Mouse (Mus musculus) left cerebral cortex, postnatal 36 days (tissue): ENCODE measurements around the gene C4b. TPM values are rescaled to one million over a fixed set of nuclear protein-coding genes. Genes with fewer than 3 reads are reported as not detected.
"Not testable (repeated sequence)": the region's sequence is repeated elsewhere in the genome, so short reads cannot be mapped to it uniquely, and the experiment has no call there.

Experiments used
- DNase-seq, 2 experiments: peaks; one replicate each; pipeline ENCODE4 v3.0.0; 2021 to 2022; ENCODE audit warnings: low spot score in 2 of 2, mixed read lengths in 1 of 2
- intact Hi-C: fragments of 180-260 bp; cut with DNase I; formaldehyde crosslinking; loops from one replicate; pipeline ENCODE4 v1.15.1; 2025
- total RNA-seq, 2 experiments: library from RNA; stranded (reverse); gene quantifications; 2 replicates each; pipeline ENCODE4 v1.2.3; 2021

C4b gene
- total RNA-seq, 2 experiments from 2014 or later = 8.3 to 11.4 TPM

- intact Hi-C loops, DNase-seq: not testable (repeated sequence)
Measured at GRCm38 (mm10) chr17:34714181-34714907, 29.3 kb downstream of the C4b start.

DNA sequence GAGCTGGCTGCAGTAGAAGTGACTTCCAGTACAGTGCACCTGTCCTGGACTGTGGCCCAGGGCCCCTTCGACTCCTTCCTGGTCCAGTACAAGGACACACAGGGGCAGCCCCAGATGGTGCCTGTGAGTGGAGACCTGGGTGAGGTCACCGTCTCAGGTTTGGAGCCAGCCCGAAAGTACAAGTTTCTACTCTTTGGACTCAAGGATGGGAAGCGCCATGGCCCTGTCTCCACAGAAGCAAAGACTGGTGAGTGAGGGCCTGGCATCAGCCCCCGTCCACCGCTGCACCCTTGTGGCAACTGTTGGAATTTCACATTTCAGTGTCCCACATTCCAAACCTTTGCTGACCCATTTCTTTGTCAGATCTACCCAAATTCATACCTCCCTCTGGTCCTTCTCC lies 30.7 kb downstream of the C4b start:
- peak; percentile 62 to 66 for DNase-seq
- intact Hi-C loops = loop anchor here (2.0 kb wide), 1 partner anchor 58 kb away; no protein-coding TSS in a partner anchor

DNA sequence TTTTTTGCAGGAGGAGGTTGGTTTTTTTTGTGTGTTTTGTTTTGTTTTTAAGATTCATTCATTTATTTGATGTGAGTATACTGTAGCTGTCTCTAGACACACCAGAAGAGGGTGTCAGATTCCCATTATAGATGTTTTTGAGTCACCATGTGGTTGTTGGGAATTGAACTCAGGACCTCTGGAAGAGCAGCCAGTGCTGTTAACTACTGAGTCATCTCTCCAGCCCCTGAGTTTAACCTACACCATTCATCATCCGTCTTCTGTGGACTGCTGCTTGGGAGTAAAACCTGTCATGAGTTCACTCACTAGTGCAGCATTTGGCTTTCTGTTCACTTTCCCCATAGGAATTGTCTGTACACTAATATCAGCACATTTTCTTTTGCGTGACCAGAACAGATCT lies 37.2 kb downstream of the C4b start:
- intact Hi-C loops = loop anchor here (5.0 kb wide), 1 partner anchor 76 kb away; no protein-coding TSS in a partner anchor
- not testable (repeated sequence) for DNase-seq

DNA sequence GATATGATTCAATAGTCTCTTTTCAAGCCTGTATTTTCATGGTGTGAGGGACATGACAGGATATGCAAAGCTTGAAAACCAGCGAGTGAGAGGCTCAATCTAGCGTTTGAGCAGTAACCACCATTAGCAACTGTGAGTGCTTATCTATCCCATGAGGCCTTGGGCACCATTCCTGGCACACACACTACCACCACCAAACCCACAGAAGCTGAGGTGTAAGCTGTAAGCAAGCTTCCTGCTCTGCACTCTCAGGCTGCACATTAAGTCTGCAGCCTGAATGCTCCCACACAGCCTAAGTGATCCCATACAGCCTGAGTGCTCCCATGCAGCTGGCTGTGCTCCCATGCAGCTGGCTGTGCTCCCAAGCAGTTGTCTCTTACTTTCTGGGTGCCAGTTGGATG lies 43.0 kb downstream of the C4b start:
- DNase-seq = peak; percentile 25 to 47
- intact Hi-C loops = no loop called here

DNA sequence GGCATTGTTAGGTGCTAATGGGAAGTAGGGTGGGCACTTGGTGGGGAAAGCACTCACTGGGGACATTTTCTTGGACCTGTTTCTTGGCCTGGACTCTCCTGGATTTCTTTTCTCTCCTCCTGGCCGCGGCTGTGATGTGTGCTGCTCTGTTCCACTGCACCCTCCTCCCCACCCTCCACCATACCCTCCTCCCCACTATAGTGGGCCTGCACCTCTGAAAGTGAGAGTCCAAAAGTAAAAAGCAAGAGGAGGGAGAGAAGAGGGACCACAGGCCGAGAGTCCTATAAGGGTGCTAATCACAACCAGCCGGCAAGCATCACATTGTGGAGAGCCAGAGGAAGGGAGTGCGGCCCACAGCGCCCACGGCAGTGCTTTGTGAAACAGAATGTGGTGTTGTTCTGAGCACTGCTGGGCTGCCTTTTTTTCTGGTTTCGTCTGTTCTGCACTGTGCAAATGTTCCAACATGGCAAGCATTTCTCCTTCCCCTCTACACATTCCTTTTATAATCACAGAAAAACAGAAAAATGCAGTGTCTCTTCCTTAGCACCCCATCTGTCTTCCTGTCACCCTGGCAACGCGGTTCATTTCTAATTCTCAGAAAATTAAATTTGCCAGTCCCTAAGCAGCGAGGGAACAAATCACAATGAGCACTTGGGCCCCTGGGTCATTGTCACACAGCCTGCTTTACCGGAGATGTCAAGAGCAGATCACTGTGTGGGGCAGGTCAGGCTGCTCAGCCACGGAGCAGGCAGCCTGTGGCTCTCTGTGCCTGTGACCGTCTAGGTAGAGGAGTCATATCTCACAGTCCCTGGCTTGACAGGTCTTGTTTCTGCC lies 43.9 kb downstream of the C4b start:
- intact Hi-C loops = no loop called here
- DNase-seq = peak; percentile 70 to 79

- intact Hi-C loops = no loop called here
- DNase-seq = no peak
Measured at GRCm38 (mm10) chr17:34692906-34693305, 50.8 kb downstream of the C4b start.

DNA sequence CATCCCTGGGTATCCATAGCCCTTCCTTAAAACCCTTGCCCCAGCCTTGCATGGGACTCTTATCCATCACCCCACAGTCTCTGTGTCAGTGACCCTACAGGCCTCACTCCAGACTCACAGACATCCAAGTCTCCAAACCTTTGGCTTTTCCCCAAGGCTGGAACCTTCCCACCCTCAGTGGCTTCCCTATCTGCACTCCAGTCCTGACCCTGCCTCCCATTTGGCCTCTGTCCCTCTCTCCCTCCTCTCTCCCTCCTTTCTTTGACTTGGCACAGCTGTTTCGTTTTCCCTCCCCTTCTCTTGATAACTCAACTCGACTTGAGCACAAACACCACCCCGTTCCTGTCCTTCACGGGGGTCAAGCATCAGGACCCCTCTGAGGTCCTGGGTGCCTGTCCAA lies 53.2 kb downstream of the C4b start:
- no peak for DNase-seq
- intact Hi-C loops = no loop called here

DNA sequence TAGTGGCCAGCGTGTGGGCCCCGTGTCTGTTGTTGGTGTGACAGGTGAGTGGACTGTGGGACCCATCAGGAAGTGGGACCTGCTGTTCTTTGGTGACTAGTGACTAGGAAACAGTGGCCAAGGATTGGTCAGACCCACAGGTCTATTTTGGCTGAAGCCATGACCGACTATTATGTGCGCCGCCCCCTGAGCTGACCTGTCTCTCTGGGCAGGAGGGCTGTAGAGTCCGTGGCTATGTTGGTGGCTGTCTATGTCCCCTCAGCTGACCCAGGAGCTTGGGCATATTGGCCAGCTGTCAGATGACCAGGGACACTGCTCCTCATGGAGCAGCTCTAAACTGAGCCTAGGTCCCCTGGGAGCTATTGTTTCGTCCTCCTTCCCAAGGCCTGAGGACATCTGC lies 54.8 kb downstream of the C4b start:
- intact Hi-C loops = no loop called here
- no peak for DNase-seq

GRCm38 (mm10) chr17:34685120-34686110 lies 58.3 kb downstream of the C4b start:
- intact Hi-C loops = no loop called here
- no peak for DNase-seq

DNA sequence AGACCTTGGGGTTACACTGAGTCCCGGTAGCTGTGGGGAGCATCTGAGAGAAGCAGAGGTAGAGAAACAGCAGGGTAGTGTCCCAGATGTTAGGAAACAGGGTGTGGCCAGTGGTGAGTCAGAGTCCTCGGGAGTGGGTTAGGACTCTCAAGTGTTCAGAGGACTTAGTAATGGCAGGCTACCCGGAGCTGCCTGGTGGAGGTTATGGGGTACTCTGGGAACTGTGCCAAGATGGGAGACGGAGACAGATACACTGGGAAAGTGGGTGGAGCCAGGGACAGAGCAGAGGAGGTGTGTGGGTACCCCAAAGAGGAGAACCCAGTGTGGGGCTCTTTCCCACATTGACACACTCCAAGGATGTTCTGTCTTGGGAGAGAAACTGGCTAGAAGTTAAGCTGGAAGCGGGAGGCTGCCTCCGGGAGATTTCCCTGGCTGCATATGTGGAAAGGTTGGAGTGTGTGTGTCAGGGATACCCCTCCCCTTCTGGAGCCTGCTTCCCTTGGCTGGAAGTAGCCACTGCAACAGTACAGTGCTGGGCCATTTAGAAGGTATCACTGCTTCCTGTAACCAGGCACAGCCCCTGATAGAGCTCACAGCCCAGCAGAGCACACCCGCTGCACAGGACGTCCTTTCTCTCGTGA lies 59.3 kb downstream of the C4b start:
- DNase-seq = no peak
- intact Hi-C loops = no loop called here

- intact Hi-C loops = no loop called here
- DNase-seq = no peak
Measured at GRCm38 (mm10) chr17:34683686-34684220, 59.9 kb downstream of the C4b start.

- intact Hi-C loops = no loop called here
- no peak for DNase-seq
Measured at GRCm38 (mm10) chr17:34683179-34683578, 60.5 kb downstream of the C4b start.

- intact Hi-C loops = no loop called here
- DNase-seq = no peak
Measured at GRCm38 (mm10) chr17:34681881-34682536, 61.7 kb downstream of the C4b start.

- intact Hi-C loops = no loop called here
- no peak for DNase-seq
Measured at GRCm38 (mm10) chr17:34681132-34681571, 62.5 kb downstream of the C4b start.

- intact Hi-C loops = no loop called here
- DNase-seq = no peak
Measured at GRCm38 (mm10) chr17:34680621-34681020, 63.1 kb downstream of the C4b start.

GRCm38 (mm10) chr17:34680191-34680590 lies 63.5 kb downstream of the C4b start:
- intact Hi-C loops = no loop called here
- no peak for DNase-seq
